Mouse (Mus musculus) CH12.LX (cell line): ENCODE measurements around the gene Casp14. TPM values are rescaled to one million over a fixed set of nuclear protein-coding genes. Genes with fewer than 3 reads are reported as not detected.

Source experiments
- DNase-seq: peaks from one replicate; pipeline ENCODE4 v3.0.0-alpha.2; 2013; ENCODE audit errors: extremely low read depth
- H3K27ac ChIP-seq: 2 replicates; pipeline ENCODE4 v1.5.1; 2012; ENCODE audit warnings: low read depth, mild to moderate bottlenecking, control low read depth, moderate library complexity; ENCODE audit not compliant: insufficient read depth
- H3K27me3 ChIP-seq: replicated peaks from 2 replicates; pipeline ENCODE3; 2012; ENCODE audit warnings: inconsistent platforms
- H3K36me3 ChIP-seq, 2 experiments: replicated peaks in 1 of 2; 2 replicates each; pipeline versions ENCODE3 to v1.6.1; 2012; ENCODE audit warnings: inconsistent platforms in 1 of 2, low read length in 1 of 2, mild to moderate bottlenecking in 1 of 2, mixed read lengths in 1 of 2, moderate library complexity in 1 of 2; ENCODE audit not compliant: control insufficient read depth in 1 of 2, insufficient read depth in 1 of 2
- H3K4me1 ChIP-seq, 2 experiments: 2 replicates each; pipeline ENCODE4 v1.6.1; 2012; ENCODE audit warnings: inconsistent platforms in 1 of 2, moderate library complexity in 1 of 2; ENCODE audit not compliant: insufficient read depth in 2 of 2, control insufficient read depth in 1 of 2
- H3K4me2 ChIP-seq: 2 replicates; pipeline ENCODE4 v1.6.1; 2012; ENCODE audit warnings: low read depth, mild to moderate bottlenecking, control low read depth; ENCODE audit not compliant: poor library complexity, insufficient read depth, severe bottlenecking
- H3K4me3 ChIP-seq, 3 experiments: fragments of 150-350 bp in 1 of 3; sonication (generic) in 1 of 3; replicated peaks in 1 of 3; 2 replicates each; pipeline versions ENCODE3 to v1.5.1; 2011 to 2012; ENCODE audit warnings: low read depth in 2 of 3, low read length in 2 of 3, mild to moderate bottlenecking in 2 of 3, moderate library complexity in 2 of 3, control low read depth in 1 of 3, improper control_type of control experiment in 1 of 3, inconsistent platforms in 1 of 3, mixed read lengths in 1 of 3; ENCODE audit not compliant: poor library complexity in 1 of 3
- H3K79me2 ChIP-seq: replicated peaks from 2 replicates; pipeline ENCODE4 v1.6.1; 2012; ENCODE audit warnings: mild to moderate bottlenecking, moderate library complexity; ENCODE audit not compliant: control insufficient read depth, poor library complexity, insufficient read depth, severe bottlenecking; ENCODE audit errors: extremely low read depth
- H3K9ac ChIP-seq: 2 replicates; pipeline ENCODE4 v1.6.1; 2012; ENCODE audit warnings: low read depth, mild to moderate bottlenecking, control low read depth, moderate library complexity; ENCODE audit not compliant: insufficient read depth
- H3K9me3 ChIP-seq: replicated peaks from 2 replicates; pipeline ENCODE3; 2012; ENCODE audit warnings: low read length, inconsistent platforms, mixed read lengths
- BHLHE40 ChIP-seq: IDR thresholded peaks from 2 replicates; pipeline ENCODE4 v1.6.1; 2011; ENCODE audit warnings: mild to moderate bottlenecking, low read depth, low read length, improper control_type of control experiment
- CHD1 ChIP-seq: IDR thresholded peaks from 2 replicates; pipeline ENCODE4 v1.6.1; 2012; ENCODE audit warnings: low read depth, low read length, improper control_type of control experiment, inconsistent platforms
- CHD2 ChIP-seq: IDR thresholded peaks from 2 replicates; pipeline ENCODE4 v1.6.1; 2011; ENCODE audit warnings: low read length, improper control_type of control experiment
- CTCF ChIP-seq, 2 experiments: IDR thresholded peaks in 1 of 2; conservative IDR thresholded peaks in 1 of 2; 2 replicates each; pipeline ENCODE4 v1.5.1; 2011 to 2012; ENCODE audit warnings: low read depth in 2 of 2, low read length in 2 of 2, improper control_type of control experiment in 1 of 2, inconsistent platforms in 1 of 2, mild to moderate bottlenecking in 1 of 2, moderate library complexity in 1 of 2
- IRF4 ChIP-seq: IDR thresholded peaks from 2 replicates; pipeline ENCODE4 v1.6.1; 2014; ENCODE audit warnings: low read depth, mild to moderate bottlenecking, inconsistent platforms, low read length, improper control_type of control experiment
- KAT2A ChIP-seq: IDR thresholded peaks from 2 replicates; pipeline ENCODE4 v1.6.1; 2012; ENCODE audit warnings: low read length, improper control_type of control experiment, inconsistent platforms; ENCODE audit not compliant: insufficient replicate concordance
- MAFK ChIP-seq: IDR thresholded peaks from 2 replicates; pipeline ENCODE4 v1.6.1; 2011; ENCODE audit warnings: low read length, improper control_type of control experiment; ENCODE audit not compliant: insufficient replicate concordance
- MAX ChIP-seq: IDR thresholded peaks from 2 replicates; pipeline ENCODE4 v1.6.1; 2011; ENCODE audit warnings: low read length, improper control_type of control experiment
- MAZ ChIP-seq: IDR thresholded peaks from 2 replicates; pipeline ENCODE4 v1.6.1; 2012; ENCODE audit warnings: low read depth, mild to moderate bottlenecking, inconsistent platforms, low read length, improper control_type of control experiment, moderate library complexity
- MXI1 ChIP-seq: IDR thresholded peaks from 2 replicates; pipeline ENCODE4 v1.6.1; 2011; ENCODE audit warnings: mild to moderate bottlenecking, low read depth, low read length, improper control_type of control experiment
- NELFE ChIP-seq: IDR thresholded peaks from 2 replicates; pipeline ENCODE4 v1.6.1; 2011; ENCODE audit warnings: low read depth, low read length, improper control_type of control experiment
- PAX5 ChIP-seq: IDR thresholded peaks from 2 replicates; pipeline ENCODE4 v1.6.1; 2012; ENCODE audit warnings: low read length, inconsistent platforms, mixed read lengths
- POLR2A ChIP-seq: IDR thresholded peaks from 2 replicates; pipeline ENCODE4 v1.6.1; 2011; ENCODE audit warnings: low read depth, mild to moderate bottlenecking, improper control_type of control experiment, low read length
- RAD21 ChIP-seq: IDR thresholded peaks from 2 replicates; pipeline ENCODE4 v1.6.1; 2011; ENCODE audit warnings: low read depth, mild to moderate bottlenecking, low read length, improper control_type of control experiment, moderate library complexity
- RCOR1 ChIP-seq: conservative IDR thresholded peaks from 2 replicates; pipeline ENCODE4 v1.6.1; 2012; ENCODE audit warnings: low read depth, mild to moderate bottlenecking, inconsistent platforms, low read length, improper control_type of control experiment
- SMC3 ChIP-seq: IDR thresholded peaks from 2 replicates; pipeline ENCODE4 v1.6.1; 2011; ENCODE audit warnings: low read depth, low read length, improper control_type of control experiment
- TCF12 ChIP-seq: IDR thresholded peaks from 2 replicates; pipeline ENCODE4 v1.6.1; 2014; ENCODE audit warnings: low read depth, mild to moderate bottlenecking, inconsistent platforms, low read length, improper control_type of control experiment
- USF1 ChIP-seq: IDR thresholded peaks from 2 replicates; pipeline ENCODE4 v1.6.1; 2014; ENCODE audit warnings: low read depth, mild to moderate bottlenecking, inconsistent platforms, low read length, improper control_type of control experiment
- USF2 ChIP-seq: conservative IDR thresholded peaks from 2 replicates; pipeline ENCODE4 v1.6.1; 2011; ENCODE audit warnings: low read depth, low read length, improper control_type of control experiment
- ZC3H11A ChIP-seq: IDR thresholded peaks from 2 replicates; pipeline ENCODE4 v1.6.1; 2012; ENCODE audit warnings: low read depth, mild to moderate bottlenecking, inconsistent platforms, low read length, improper control_type of control experiment
- ZKSCAN1 ChIP-seq: IDR thresholded peaks from 2 replicates; pipeline ENCODE4 v1.6.1; 2012; ENCODE audit warnings: low read depth, inconsistent platforms, low read length, improper control_type of control experiment, borderline replicate concordance
- ZMIZ1 ChIP-seq: IDR thresholded peaks from 2 replicates; pipeline ENCODE4 v1.6.1; 2012; ENCODE audit warnings: low read depth, mild to moderate bottlenecking, inconsistent platforms, low read length, improper control_type of control experiment
- dilution Hi-C: fragments of 300-500 bp; cut with MboI; formaldehyde crosslinking; loops from 2 replicates; pipeline ENCODE4 v1.14.3; 2020; ENCODE audit warnings: low sequenced_read_pairs; ENCODE audit not compliant: extremely low pct_unique_long_range_greater_than_20kb, extremely low pct_ligation_motif_present
- in situ Hi-C: fragments of 300-500 bp; cut with MboI; formaldehyde crosslinking; loops from 3 replicates; pipeline ENCODE4 v1.14.3; 2019; ENCODE audit warnings: low sequenced_read_pairs, low pct_ligation_motif_present, low pct_unique_long_range_greater_than_20kb, mixed read lengths
- polyA plus RNA-seq: library from polyadenylated mRNA; unstranded; fragments of >175 nt; gene quantifications from 2 replicates; pipeline ENCODE4 v1.2.1, GENCODE M21; 2012; ENCODE audit warnings: low read depth; ENCODE audit not compliant: insufficient read length
- total RNA-seq, 2 experiments: library from RNA; depleted of rRNA; stranded (reverse); fragments of 300-350 nt in 1 of 2; fragments of >200 nt in 1 of 2; gene quantifications; 2 replicates each; pipeline ENCODE4 v1.2.3; 2012 to 2014

Casp14 gene
- total and polyA plus RNA-seq, 3 experiments, result not detected

GRCm38 (mm10) chr10:78756021-78756420, 37.9 kb upstream of the Casp14 start:
- dilution Hi-C loops (no loop called here), in situ Hi-C loops (no loop called here)
- TF ChIP-seq SMC3 (peak; percentile 72), CTCF (conservative IDR thresholded peaks at IDR 0.05 in 1 of 2, IDR thresholded peaks at IDR 0.05 in 1 of 2; ENCODE audit: low read depth in 2 of 2, low read length in 2 of 2) (peak; percentile 77 to 90), TCF12 (no peak), CHD2 (no peak), POLR2A (no peak), RAD21 (peak; percentile 57)
- no peaks in the 10 kb centered on the region for H3K36me3 ChIP-seq
- peaks cover 18% of the 10 kb centered on the region for H3K27me3 ChIP-seq
- H3K4me2 ChIP-seq, result no peak overlapping the region
- H3K4me1 ChIP-seq, result no peaks in the 10 kb centered on the region
- H3K4me3 ChIP-seq, result no peak overlapping the region
- no peak overlapping the region for H3K27ac ChIP-seq
- H3K9me3 ChIP-seq, result peaks cover 7% of the 10 kb centered on the region
- no peak overlapping the region for H3K9ac ChIP-seq
- DNase-seq, result peak; percentile 21
- H3K79me2 ChIP-seq, result no peaks in the 10 kb centered on the region

GRCm38 (mm10) chr10:78752452-78753191, 34.5 kb upstream of the Casp14 start, which contains the start of gene Ccdc105:
Gene Ccdc105 (minus strand): TSS chr10:78753065.
- TF ChIP-seq MAFK (no peak), ZC3H11A (no peak), RAD21 (no peak), USF2 (no peak), BHLHE40 (no peak), USF1 (no peak), ZKSCAN1 (no peak), TCF12 (no peak), CHD1 (no peak), KAT2A (no peak), ZMIZ1 (no peak), IRF4 (no peak), RCOR1 (no peak), MXI1 (no peak), MAX (no peak), POLR2A (no peak), NELFE (no peak), PAX5 (no peak), MAZ (no peak)
- TF ChIP-seq, all 38 proteins: peak for 0
- H3K9ac ChIP-seq, result no peak within 1 kb of the TSS
- peaks cover 7% of the 10 kb centered on the region for H3K9me3 ChIP-seq
- in situ Hi-C loops, result no loop called here
- H3K27me3 ChIP-seq, result peaks cover 33% of the 10 kb centered on the region
- dilution Hi-C loops, result no loop called here
- no peaks in the 10 kb centered on the region for H3K36me3 ChIP-seq
- no peaks in the 10 kb centered on the region for H3K4me1 ChIP-seq
- H3K4me2 ChIP-seq, result no peak within 1 kb of the TSS
- H3K27ac ChIP-seq, result no peak within 1 kb of the TSS
- DNase-seq, result no peak
- H3K4me3 ChIP-seq, result no peak within 1 kb of the TSS
- H3K79me2 ChIP-seq, result no peaks in the 10 kb centered on the region
